Mouse (Mus musculus): ENCODE data around the gene Cpne4. TPM values are rescaled to one million over a fixed set of nuclear protein-coding genes. Genes with fewer than 3 reads are reported as not detected.

The Cpne4 gene
- total RNA-seq (2023), result not detected in 2 replicates

GRCm38 (mm10) chr9:104546986-104547385 is at the start of gene Cpne4:
Gene Cpne4 (plus strand): TSS chr9:104547286.

GRCm38 (mm10) chr9:105053147-105053557 is 506.1 kb downstream of the Cpne4 start, which contains the start of gene Mrpl3:
Gene Mrpl3 (plus strand): TSS chr9:105053239.

Other genes with a start within 250 kb of the Cpne4 start
- gene Acpp, start 209.5 kb upstream of the Cpne4 start, total RNA-seq (2023), result 106 and 154 TPM in 2 replicates

All from neutrophil, adult 65 days (primary cell).